Mouse (Mus musculus): Measurements from ENCODE around the gene Sufu. TPM values are rescaled to one million over a fixed set of nuclear protein-coding genes. Genes with fewer than 3 reads are reported as not detected.
A peak's percentile ranks its signal among the peaks of the same experiment; 100 is the strongest.

Gene Sufu
- total RNA-seq (2021), result 10 to 100 TPM; 10.8 to 12.7 TPM

DNA sequence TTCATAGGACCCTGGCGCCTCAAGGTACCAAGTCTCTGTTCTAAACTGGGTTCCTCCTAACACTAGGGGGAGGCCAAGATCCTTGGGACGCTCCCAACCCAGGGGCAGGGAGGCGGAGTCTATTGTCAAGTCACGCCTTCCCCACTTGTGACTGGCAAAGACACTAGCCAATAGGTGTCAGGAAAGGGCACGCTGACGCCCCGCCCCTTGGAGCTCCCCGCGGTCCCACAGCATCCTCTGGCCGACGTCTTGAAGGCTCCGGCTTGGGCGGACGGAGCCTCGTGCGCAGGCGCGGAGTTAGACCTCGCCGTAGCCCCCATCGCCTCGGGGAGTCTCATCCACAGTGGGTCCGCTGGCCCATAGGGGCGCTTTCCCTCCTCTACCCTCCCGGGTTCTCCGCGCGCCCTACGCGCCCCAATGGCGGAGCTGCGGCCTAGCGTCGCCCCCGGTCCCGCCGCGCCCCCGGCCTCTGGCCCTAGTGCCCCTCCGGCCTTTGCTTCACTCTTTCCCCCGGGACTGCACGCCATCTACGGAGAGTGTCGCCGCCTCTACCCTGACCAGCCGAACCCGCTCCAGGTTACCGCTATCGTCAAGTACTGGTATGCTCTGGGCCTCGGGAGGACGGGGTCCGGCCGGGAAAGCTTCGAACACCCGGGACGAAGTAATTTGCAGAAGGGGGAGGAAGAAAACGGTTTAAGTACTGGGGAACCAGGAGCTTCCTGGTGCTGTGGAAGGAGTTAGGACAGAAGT lies at the start of gene Sufu:
Gene Sufu (plus strand): TSS at position 211 of the 750 bp plus-strand sequence.
- intact Hi-C loops (cut with DNase I), result loop anchor here (1.0 to 5.0 kb wide), 5 partner anchors 46 to 1380 kb away; no protein-coding TSS in a partner anchor
- DNase-seq, result peak; percentile 98 to 99

DNA sequence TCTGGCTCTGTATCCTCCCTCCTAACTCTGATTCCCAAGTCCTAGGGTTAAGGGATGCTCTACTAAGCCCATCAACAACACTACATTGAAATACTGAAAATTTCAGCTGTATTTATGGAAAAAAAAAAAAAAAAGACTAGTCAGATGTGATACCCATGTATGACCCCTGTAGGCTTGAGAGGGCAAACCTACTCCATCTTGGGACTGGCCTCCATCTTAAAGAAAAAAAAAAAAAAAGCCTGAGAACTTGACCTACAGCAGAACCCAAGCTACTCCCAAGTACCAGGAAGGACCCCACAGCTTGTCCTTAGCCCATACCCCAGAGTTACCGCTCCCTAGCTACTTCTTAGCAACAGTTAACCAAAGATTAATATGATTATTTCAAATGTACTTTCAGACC lies 49.5 kb upstream of the Sufu start:
- no peak for DNase-seq
- intact Hi-C loops (cut with DNase I), result no loop called here

DNA sequence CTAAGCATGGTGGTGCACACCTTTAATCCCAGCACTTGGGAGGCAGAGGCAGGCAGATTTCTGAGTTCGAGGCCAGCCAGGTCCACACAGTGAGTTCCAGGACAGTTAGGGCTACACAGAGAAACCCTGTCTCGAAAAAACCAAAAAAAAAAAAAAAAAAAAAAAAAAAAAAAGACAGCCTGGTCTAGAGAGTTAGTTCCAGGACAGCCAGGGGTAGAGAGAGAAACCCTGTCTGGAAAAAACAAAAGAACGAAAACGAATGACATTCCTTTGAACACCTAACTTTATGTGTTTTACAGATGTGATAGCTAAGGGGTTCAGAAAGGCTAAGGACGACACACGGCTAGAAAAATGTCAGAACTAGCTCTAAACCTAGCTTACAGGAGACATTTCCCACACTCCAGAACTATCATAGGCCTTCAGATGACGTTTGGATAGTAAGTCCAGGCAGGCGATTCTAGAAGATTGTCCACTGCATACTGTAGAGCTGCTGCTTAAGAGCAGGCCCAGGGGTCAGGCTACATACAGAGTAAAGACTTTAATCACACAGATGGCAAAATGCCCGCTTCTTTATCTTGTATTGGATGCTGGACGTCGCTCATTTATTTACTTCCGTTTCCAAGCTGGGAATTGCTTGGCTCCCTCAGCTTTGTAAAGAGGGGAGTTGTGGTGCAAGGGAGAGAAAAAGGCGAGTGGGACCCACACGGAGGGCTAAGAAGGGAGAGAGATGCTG lies 48.6 kb upstream of the Sufu start:
- no peak for DNase-seq
- intact Hi-C loops (cut with DNase I), result no loop called here

DNA sequence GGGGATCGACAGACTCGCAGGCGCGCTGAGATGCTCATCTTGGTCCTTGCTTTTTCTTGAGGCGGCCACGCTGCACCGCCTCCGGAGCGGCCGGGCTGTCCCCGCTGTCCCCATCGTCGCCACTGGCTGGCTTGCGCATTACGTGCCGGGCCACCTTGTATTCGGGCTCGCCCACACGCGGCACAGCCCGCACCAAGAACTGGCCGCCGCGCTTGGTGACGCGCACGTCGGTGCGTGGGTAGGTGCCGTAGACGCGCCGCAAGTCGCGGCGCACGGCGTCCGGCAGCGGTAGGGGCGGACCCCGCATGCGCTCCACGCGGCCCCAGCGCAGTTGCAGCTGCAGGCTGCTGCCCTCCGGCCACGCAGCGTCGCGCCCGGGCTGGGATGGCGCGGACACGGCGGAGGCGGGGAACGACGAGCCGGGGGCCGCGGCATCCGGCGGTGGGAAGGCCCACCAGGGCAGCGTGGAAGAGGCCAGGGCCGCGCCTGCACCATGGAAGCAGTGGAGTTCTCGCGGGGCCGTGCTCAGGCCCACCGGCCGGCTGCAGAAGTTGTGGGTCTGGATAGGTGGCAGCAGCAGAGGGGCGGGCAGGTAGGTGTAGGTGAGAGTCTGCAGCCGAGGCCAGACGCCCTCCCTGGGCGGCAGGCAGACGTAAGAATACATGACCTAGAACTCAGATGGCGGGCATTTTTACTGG lies 47.8 kb upstream of the Sufu start:
- peak; percentile 71 to 73 for DNase-seq
- intact Hi-C loops (cut with DNase I), result no loop called here

DNA sequence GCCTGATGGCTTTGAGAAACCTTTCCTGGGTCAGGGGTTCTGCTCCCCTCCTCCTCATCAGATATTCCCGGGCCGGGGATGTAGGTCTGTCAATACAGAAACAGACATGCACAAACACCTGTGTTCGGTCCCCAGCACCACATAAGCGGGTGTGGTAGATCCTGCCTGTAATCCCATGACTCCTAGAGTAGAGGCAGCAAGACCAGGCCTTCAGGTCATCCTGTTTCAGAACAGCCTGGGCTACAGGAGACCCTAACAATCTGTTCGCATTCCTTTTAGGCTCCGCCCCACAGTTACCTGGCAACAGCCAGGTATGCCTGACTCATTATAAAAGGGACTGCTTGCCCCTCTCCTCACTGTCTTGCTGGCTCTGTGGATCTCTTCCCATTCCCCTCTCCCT lies 47.1 kb upstream of the Sufu start:
- no peak for DNase-seq
- intact Hi-C loops (cut with DNase I), result no loop called here

DNA sequence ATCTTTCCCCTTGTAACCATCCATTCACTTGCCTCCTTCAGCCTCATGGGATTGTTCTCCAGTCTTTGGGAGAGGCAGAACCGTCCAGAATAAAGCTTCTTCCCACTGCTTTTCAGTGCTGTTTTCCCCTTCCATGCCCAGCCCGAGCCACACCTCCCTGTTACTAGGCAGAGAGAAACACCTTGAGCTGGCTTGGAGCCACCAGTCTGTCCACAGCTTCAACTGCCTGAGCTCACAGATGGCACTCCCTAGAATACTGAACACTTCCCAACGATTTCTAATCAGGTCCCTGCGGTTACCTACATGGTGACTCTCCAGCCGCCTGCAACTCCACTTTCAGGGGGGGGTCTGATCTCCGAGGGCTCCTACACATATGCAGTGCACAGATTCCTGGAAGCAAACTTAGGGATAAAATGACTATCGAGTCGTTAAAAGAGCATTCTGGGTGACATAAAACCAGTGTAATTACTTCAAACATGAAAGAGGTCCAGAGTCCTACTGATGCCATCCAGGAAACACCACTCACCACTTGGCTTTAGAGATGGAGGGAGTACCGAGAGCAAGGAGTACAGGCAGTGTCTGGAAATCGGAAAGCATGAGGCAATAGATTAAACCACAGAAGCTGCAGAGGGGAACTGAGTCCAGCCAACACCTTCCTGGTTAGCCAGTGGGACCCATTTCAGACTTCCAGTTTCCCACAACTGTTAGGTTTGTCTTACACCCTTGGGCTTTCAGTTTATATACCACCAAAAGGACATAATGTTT lies 46.3 kb upstream of the Sufu start, which contains the start of gene 2310034G01Rik:
Gene 2310034G01Rik (minus strand): TSS at position 135 of the 765 bp plus-strand sequence.
- intact Hi-C loops (cut with DNase I), result no loop called here
- DNase-seq, result no peak

DNA sequence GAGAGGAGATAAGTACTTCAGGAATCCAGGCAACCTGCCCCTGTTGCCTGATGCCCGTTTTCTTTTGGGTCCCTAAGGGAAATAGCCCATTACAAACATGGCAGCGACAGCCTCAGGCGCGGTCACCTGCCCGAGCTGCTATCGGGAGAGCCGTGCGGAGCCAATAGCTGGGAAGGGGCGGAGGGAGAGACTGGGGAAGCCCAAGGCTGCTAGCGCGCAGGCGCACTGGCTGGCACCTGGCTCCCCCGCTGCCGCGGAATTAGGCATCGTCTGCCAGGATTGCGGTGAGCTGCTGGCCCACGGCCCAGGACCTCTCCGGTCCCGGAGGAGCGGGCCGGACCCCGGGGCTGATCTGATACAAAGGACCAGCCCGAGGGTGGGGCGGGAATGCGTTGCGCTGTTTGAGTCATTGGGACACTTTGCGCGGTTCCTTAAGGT lies 40.0 kb upstream of the Sufu start:
- intact Hi-C loops (cut with DNase I), result loop anchor here (2.0 kb wide), 1 partner anchor 18 kb away; the partner anchor contains the start of gene Cuedc2
- DNase-seq, result peak; percentile 77 to 81

DNA sequence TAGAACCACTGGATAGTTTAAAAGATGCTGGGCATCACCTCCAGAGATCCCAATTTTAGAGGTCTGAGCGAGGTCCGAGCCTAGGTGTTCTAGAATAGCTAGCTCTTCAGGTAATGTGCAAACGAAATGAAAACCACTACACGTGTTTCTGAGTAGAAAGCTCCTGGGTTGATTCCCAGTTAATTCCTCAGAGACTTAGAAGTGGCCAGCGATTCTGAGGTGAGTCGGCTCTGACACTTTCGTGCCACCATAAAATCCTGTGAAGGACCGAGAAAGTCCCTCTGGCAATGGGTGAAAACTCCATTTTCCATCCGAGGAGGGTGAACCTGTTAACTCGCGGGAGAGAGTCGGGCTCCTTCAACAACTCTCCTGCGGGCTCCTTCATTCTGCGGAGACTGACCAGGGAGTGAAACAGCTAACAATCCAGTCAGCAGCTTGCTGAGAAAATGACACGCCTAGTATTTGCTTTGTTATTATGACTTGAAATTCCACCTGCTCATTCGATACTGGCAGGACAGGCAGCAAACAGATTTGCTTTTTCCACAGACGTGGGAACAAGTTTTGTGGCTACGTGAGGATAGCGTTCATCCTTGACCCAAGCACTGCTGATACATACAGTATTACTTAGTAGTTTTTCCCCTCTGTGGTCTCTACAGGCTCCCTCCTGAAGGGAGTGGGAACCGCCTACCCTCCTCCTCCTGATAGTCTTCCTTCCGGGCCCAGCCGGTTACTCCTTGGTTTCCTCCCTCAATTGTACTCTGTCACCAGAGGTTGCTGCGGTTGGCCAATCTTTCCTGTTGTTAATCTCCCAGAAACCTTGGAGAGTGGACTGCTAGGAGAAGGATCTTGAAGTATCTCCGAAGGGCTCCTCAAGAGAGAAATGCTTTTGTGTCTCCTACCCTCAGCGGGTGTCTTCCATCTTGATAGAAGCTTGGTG lies 39.1 kb upstream of the Sufu start:
- intact Hi-C loops (cut with DNase I), result loop anchor here (2.0 kb wide), 1 partner anchor 19 kb away; the partner anchor contains the start of gene Cuedc2

DNA sequence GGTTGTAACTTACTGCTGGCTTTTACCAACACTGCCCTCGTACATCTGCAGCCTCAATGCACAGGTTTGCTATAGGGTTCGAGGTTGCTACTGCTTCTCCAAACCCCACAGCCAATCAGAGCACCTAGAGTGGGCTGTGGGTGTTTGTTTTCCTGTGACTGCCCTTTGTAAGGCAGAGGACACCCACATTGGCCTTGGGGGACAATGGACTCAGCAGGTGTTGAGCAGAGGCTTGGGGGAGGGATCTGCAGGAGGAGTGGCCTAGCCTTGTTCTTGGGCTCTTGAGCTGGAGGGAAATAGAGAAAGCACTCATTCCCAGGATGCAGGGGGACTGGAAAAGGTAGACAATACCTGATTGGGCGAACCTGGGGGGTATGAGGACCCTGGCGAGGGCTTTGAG lies 38.3 kb upstream of the Sufu start:
- DNase-seq, result peak in 1 of 2 experiments; percentile 7
- intact Hi-C loops (cut with DNase I), result no loop called here

More for the DNA sequence above, 39.1 kb upstream of the Sufu start:
- DNase-seq, result peak in 1 of 2 experiments; percentile 21

DNA sequence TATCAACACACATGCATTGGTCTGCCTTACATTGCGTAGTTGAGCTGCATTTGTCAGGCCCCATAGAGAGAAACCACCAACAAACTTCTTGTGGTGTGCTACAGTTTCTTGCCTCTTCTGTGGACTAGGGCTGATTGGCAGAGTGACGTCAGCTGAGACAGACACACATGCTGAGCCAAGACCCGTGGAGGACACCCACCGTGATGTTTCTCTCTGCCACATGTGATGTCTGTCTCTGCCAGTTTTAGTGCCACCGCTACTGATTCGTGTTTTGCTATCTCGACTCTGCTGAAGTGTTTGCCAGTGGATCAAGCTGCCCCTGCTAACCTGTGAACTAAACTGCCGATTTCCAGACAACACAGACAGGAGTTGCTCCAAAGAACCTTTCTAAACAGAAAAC lies 34.6 kb upstream of the Sufu start:
- no peak for DNase-seq
- intact Hi-C loops (cut with DNase I), result no loop called here

DNA sequence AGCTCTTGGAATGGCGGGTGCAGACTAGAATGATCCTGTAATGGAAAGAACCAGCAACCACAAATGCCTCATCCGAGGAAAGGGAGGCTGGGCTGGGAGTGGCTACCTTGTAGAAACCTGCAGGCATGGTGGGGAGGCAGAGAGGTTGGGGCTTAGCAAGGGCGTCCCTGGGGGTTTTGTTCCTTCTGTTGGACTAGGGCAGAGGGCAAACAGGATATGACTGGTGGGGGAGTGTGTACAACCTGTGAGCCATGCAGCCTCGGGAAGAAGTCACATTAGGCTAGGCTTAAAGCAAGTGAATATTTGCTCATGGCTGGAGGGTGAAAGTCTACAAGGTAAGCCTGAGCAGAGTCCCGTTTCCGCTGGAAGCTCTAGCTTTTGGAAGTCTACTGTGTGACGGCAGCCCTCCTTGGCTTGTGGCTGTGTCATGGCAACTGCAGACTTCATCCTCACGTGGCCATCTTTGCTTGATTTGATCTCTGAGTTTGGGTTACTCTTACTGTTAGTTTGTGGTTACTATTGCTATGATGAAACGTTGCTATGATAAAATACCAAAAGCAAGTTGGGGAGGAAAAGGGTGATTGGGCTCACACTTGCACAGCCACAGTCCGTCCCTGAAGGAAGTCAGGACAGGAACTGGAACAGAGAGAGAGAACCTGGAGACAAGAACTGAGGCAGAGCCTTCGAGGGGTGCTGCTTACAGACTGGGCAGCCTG lies 33.2 kb upstream of the Sufu start:
- intact Hi-C loops (cut with DNase I), result no loop called here
- DNase-seq, result no peak

DNA sequence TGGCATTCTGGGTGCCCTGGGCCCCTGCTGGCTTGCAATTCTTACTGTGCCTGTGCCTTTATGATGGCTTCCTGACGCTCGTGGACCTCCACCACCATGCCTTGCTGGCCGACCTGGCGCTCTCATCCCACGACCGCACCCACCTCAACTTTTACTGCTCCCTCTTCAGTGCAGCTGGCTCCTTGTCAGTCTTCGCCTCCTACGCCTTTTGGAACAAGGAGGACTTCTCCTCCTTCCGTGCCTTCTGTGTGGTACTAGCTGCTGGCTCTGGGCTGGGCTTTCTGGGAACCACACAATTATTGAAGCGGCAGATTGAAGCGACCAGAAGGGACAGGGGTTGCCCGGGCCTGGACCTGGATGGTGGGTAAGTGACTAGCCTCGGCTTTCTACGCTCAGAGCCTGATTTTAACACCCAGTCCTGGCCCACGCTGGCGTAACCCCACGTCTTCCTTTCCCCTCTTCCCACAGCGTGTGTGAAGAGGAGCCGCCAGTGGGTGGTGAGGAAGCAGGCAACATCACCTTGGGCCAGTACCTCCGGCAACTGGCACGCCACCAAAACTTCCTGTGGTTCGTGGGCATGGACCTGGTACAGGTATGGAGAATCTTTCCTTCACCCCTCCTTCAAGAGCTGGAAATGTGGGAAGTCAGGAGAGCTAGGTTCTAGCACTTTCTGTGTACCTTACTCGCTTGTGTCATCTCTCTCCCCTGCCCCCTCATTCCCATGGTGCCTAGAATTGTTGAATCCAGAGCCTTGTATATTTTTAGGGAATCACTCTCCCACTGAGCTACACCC lies 28.7 kb upstream of the Sufu start:
- DNase-seq, result no peak
- intact Hi-C loops (cut with DNase I), result loop anchor here (2.0 kb wide), 1 partner anchor 63 kb away; the partner anchor contains the start of gene Nfkb2

DNA sequence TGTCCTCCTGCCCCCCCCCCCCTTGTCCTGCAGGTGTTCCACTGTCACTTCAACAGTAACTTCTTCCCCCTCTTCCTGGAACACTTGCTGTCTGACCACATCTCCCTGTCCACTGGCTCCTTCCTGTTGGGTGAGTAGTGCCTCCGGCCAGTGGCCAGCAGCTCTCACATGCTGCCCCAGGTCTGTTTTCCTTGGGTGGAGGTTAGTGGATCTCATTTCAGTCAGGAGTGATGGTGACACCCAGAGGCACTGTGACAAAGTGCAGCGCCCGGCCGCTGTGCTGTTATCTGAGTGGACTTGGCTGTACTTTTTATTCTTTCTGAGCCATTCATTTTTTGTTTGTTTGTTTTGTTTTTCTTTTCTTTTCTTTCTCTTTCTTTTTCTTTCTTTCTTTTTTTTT lies 27.5 kb upstream of the Sufu start:
- DNase-seq, result peak; percentile 63 to 71
- intact Hi-C loops (cut with DNase I), result loop anchor here (1.0 to 2.0 kb wide), 2 partner anchors 31 to 64 kb away; partner anchors contain the start of genes Cuedc2 and Nfkb2

DNA sequence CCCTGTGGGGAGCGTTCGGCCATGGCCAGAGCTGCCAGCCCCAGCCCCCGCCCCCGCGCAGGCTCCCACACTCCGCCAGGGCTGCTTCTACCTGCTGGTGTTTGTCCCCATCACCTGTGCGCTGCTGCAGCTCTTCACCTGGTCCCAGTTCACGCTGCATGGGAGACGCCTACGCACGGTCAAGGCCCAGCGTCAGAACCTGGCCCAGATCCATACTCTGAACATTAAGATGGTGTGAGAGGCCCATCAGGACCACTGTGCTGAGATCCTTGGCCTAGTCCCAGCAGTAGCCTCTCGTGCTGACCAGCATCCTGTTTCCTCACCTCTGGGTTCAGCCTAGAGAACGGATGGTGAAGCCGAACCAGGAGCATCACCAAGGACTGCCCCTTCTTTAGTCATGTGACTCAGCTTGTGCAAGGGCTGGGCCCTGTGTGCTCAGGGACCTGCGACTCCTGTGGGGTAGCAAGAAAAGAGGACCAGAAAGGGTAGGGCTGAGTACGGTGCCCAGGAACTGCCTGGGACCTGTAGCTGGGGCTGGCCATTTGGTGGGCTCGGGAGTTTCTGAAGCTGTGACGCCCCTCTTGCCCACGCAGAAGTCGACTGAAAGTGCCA lies 22.1 kb upstream of the Sufu start:
- DNase-seq, result no peak
- intact Hi-C loops (cut with DNase I), result no loop called here

DNA sequence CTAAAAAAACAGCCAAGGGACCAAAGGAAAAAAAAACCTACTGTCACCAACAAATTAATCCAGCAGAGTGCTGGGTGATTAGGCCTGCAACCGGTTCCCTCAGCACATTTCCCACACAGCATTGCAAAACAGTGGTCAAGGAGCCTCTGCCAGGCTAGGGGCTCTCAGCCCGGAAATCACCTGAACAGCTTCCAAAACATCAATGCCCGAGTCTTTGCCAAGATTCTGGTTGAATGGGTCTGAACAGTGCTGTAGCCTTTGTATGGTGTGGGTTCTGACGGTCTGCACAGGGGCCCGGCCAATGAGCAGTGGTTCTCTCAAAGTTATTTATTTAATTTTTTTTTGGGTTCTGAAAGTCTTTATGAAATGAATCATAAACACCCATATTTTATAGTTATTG lies 21.2 kb upstream of the Sufu start:
- no peak for DNase-seq
- intact Hi-C loops (cut with DNase I), result no loop called here

DNA sequence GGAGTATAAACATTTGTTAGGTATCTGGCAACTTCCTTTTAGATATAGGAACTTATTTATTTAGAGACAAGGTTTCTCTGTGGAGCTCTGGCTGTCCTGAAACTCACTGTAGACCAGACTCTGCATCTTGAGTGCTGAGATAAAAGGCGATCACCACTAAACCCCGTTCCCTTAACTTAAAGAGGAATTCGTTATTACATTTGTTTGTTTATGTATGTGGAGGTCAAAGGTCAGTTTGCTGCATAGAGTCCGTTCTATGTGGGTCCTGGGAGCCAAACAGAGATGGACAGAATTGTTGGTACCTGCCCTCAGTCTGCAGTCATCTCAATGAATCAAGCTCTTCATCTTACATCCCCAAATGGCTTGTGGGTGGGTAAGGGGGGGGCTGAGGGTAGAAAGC lies 20.8 kb upstream of the Sufu start:
- intact Hi-C loops (cut with DNase I), result no loop called here

DNA sequence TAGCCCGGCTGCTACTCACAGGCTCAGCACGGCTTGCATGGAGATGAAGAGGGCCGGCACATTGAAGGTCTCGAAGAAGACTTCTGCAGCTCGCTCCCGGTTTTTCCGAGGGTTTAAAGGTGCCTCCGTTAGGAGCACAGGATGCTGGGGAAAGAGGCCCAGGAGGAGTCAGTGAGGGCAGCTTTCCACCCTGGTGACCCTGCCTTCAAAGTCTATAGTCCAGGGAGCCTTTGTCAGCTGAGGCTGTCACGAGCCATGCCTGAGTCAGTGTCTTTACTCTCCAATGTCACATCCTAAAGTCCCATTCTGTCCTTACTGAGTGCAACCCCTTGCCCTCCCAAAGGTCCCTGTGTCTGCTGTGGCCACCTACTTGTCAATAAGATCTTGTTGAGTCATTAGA lies 14.4 kb upstream of the Sufu start:
- DNase-seq, result no peak
- intact Hi-C loops (cut with DNase I), result no loop called here

More for the DNA sequence above, 20.8 kb upstream of the Sufu start:
- no peak for DNase-seq

All from heart, postnatal 36 days (tissue).